Mouse (Mus musculus) cerebellum, adult 2 months (tissue): ENCODE measurements at regions not wholly inside any gene's neighbourhood (a gene's known extent, or its start where the extent isn't known, plus 50 kb on each side); places are given as distances from the start of the nearest gene placed in this dataset.

Source experiments
- CTCF ChIP-seq: fragments of 200-500 bp; IDR thresholded peaks from 2 replicates; pipeline ENCODE4 v1.5.1; 2011; ENCODE audit warnings: low read depth, mild to moderate bottlenecking, control low read depth, low read length, moderate library complexity, borderline replicate concordance; ENCODE audit not compliant: insufficient read depth
- POLR2A ChIP-seq: fragments of 200-500 bp; IDR thresholded peaks from 2 replicates; pipeline ENCODE4 v1.6.1; 2011; ENCODE audit warnings: low read length, control low read depth, borderline replicate concordance; ENCODE audit not compliant: insufficient read depth

DNA sequence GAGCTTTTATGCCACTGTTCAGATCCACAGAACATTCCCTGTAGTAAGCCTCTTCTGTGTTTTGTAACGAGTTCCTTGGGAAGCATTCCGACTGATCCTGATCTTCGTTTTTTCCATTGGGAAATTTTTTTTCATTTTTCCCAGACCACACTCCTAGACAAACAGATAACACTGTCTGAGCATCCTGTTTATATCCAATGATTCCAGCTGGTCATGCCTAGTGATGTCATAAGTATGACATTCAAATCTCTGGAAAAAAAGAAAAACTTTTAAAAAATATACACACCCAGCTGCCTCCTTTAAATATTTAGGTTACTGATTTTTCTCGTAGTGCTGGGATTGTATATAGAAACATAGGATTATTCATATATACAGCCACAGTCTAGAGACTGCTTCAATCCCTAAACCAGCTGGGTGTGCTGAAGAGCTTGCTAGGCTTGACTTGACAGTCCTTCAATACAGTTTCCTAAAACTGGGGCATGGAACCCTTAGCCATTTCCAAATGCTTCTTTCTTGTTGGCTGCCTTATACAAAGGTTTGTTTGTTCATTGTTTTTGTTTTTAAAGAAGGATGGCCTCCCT lies 116.0 kb upstream of the Ghr start:
- TF ChIP-seq POLR2A (no peak), CTCF (no peak)
